Mouse (Mus musculus) urinary bladder, postnatal 14 days (tissue): Measurements from ENCODE around the gene Mthfd1l.
"Not testable (repeated sequence)": the region's sequence is repeated elsewhere in the genome, so short reads cannot be mapped to it uniquely, and the experiment has no call there.

ENCODE experiments used
- DNase-seq: peaks from one replicate; pipeline ENCODE4 v3.0.0; 2021; ENCODE audit warnings: low spot score

Gene Mthfd1l

DNA sequence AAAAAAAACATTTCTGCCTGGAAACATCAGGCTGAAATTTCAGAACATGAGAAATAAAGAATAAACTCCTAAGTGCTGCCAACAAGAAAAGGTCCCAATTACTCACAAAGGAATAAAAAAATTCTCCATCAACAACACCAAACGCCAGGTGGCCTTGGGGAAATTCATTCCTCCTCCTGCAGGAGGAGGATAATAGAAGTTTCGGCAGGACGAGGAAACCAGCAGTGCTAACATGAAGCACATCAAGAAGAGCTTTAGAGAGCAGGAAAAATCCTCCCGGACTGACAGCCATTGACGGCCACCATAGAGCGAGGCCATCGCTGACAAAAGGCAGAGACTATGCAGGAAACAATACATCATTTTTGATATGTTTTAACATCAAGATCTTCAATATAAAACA, 71.5 kb downstream of the Mthfd1l start:
- no peak for DNase-seq

DNA sequence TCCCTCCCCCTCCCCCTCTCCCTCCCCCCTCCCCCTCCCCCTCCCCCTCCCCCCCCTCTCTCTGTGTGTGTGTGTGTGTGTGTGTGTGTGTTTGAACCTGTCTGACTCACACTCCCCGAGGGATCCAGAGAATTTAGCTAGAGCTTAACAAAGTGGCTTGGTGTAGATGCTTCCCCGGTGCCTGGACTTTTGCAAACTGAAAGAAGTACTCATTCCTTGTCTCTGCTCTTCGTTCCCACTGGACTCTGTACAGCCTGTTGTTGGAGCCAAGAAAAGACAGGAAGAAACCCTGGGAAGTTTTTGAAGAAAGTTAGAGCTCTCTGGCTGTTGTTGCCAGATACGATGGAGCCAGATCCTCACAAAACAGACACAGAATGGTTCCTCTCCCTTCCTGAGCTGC, 73.6 kb downstream of the Mthfd1l start:
- DNase-seq: peak; percentile 28

DNA sequence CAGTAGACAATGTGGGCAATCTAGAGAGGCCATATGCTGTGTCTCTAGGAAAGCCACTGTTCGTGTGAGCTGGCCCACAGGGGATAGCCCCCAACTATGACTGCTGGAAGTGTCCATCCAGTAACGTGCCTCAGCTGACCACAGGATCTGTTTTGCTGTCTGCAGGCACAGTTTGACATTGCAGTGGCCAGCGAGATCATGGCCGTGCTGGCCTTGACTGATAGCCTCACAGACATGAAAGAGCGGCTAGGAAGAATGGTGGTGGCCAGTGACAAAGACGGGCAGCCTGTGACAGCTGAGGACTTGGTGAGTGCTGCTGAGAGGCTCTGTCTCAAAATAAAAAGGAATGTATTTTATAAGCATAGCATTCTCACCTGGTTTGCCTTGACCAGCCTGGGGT, 74.7 kb downstream of the Mthfd1l start:
- no peak for DNase-seq

- DNase-seq: no peak
Observed at GRCm38 (mm10) chr10:4050236-4050635, 77.3 kb downstream of the Mthfd1l start.

DNA sequence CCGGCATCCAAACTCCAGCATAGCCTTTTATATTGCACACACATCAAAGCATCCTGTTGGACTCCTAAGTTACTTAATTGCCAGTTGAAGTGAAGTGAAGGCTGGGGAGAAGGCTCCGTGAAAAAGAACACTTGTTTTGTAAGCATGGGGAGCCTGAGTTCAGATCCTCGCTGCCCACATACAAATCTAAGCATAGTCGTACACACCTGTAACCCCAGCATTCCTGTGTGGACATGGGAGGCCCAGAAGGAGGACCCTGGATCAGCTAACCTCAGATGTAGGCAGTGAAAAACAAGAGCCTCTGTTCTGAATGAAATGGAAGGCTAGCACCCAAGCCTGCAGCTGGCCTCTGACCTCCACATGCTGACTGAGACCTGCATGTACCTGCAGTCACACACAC, 79.8 kb downstream of the Mthfd1l start:
- DNase-seq: no peak

DNA sequence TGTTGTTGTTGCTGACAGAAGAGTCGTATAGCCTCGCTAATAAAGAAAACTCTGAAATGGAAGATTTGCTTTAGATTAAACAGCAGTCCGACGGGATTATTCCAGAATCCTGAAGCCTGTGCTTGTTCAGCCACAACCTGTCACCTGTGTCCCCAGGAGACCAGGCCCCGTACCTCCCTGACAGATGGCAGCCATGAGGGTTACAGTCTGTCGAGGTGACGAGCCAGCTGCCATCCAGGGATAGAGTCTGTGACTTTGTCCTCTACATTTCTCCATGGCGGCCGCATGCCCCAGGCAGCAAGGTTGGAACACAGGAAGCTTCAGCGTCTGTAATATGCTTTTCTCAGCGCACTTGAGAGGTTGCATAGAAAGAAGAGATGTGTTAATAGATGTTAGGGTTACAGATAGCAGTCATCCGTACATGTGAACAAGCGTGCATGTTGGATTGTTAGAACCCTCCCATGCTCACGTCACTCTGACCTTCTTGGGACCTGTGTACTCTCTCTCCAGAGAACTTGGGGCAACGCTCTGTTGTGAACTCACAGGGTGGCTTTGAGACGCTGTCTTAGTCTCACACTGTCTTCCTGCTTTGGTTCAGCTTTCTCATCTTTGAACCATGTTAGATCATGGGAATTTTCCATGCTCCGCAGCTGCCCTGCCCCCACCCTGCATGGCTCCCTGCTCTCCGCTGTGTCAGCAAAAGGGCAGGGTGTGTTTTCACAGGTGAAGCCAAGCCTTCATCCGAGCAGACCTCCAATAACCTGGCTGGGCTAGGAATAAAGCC, 80.6 kb downstream of the Mthfd1l start:
- DNase-seq: peak; percentile 22

GRCm38 (mm10) chr10:4054589-4054988, 81.7 kb downstream of the Mthfd1l start:
- no peak for DNase-seq

DNA sequence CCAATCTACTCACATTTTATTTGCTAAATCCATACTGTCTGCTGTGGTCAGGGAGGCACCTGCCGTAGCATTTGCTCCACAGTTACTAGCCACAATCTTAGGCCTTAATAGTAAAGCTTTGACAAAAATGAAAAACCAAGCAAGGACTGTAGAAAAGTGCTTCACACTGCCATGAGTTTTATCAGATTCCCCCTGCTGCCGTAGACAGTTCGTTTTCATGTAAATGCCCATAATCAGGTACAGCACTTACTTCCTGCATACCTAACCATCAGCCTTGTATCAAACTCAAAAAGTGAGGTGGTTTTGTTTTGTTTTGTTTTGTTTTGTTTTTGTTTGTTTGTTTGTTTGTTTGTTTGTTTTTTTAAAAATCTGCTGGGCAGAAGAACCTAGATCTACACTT, 84.5 kb downstream of the Mthfd1l start:
- DNase-seq: no peak

GRCm38 (mm10) chr10:4057832-4058231, 84.9 kb downstream of the Mthfd1l start:
- DNase-seq: no peak

GRCm38 (mm10) chr10:4061071-4061987, 88.4 kb downstream of the Mthfd1l start:
- no peak for DNase-seq

DNA sequence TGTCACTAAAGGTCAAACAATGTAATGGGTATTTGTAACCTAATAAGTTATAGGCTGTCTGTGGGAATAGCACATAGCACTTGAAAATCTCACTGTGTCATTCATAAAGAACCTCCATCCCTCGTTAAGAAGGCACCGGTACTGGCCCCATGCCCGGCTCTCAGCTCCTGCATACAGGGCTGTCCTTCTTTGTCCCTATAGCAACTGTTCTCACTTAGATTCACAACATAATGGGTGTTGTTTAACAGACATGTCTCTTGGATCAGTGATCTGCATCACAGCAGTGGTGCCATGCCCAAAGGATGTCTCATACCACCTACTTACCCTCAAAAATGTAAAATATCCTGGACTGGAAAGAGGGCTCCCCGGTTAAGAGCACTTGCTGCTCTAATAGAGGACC, 90.6 kb downstream of the Mthfd1l start:
- DNase-seq: no peak

DNA sequence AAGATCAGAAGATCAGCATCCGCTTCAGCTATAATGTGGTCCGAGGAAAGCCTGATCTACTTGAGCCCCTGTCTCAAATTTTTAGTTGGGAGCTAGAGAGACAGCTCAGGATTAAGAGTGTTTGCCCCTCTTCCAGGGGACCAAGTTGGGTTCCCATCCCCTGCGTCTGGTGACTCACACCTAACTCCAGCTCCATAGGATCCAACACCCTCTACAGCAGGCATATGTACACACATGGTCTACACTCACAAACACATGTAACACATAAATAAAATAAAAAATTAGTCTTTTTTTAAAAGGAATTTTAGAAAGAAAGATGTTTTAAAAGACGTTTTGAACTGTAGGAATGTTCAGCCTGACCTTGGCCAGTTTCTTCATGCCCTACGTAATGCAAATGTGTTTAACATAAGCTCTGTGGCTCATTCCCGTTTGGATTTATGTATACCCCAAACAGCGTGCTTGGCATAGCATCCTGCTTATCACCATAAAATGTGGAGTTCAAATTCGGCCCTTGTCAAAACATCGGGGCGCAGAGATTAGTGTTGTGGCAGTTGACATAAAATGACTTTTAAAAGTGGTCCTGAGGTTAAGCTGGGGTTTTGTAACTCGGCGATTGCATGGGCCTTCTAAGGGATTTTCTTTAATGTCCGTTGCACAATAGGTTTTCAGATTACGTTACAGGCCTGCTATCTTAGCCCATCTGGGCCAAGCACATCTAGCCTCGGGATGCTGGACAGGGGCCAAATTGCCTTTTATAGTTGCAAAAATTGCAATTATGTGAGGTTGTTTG, 92.6 kb downstream of the Mthfd1l start:
- DNase-seq: peak; percentile 43

DNA sequence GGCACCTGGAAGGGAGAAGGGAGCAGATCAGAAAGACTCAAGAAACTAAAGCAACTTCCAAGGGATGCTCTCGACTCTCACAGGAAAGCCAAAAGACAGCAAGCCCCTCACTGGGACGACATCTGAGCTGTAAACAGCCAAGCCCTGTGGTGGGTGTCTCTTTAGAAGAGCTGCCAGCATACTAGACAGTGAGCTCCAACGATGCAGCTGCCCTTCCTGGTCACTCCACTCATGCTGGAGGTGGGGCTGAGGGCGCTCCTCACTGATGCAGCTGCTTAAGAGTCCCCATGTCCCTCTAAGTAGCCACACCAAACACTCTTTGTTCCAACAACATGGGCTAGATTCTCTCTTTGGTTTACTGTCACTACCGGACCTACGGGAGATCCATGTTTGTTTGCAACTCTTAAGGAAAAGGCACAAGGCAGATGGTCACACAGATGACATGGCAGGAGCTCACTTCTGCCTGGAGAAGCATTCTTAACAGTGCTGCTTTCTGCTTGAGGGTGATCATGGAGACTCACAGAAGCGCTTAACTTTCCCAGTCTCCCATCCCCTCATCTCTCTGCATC, 96.4 kb downstream of the Mthfd1l start:
- no peak for DNase-seq

- no peak for DNase-seq
Observed at GRCm38 (mm10) chr10:4070061-4070460, 97.1 kb downstream of the Mthfd1l start.

DNA sequence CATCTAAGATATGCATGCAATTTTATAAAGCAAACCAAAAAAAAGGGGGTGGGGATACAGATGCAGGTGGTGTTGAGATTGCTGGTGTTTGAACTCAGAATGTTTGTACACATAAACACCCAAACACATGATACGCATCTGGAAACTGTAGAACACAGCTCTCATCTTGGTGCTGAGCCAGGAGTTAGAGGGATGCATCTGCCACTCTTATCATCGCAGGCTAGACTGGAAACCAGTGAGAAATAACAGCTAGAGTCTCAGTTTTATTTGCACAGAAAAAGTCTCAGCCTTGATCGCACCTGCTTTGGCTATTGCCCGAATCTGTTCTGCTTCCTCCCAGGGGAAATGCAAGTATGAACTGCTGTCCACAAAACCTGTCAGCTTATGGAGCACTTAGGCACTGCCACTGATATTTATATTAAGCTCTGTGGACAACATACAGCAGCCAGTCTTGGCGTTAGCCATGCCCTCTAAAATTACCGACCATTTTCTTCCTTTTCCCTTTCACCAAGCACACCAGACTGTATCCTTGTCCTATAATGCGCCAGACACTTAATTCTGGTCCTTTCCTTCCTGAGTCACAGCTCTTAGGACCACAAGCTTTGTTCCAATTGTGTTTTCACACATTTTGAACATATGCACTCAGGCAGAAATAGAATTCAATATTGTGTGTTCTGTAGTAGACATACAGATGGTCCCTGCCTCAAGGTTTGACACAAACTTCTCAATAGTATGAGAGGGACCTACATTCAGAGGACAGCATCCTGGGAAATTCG, 98.3 kb downstream of the Mthfd1l start:
- DNase-seq: no peak

GRCm38 (mm10) chr10:4071845-4072345, 99.0 kb downstream of the Mthfd1l start:
- no peak for DNase-seq

DNA sequence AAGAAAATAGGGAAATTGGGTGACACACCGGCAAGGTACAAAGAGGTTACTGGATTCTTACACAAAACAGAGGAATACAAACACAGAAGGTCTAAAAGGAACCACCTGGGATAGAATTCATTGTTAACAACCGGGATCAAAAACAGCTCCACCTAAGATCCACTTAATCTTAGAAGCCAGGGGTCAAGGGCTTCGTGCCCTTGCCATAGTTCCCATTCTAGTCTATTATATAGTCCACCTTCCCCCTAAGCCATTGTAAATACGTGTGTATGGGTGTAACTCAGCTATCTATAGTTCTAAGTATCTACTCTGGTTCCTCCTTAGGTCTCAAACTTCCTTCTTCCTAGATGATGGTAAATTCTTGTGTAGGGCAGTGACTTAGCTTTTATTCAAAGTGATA, 99.6 kb downstream of the Mthfd1l start:
- DNase-seq: not testable (repeated sequence)

GRCm38 (mm10) chr10:4078220-4078840, 105.4 kb downstream of the Mthfd1l start:
- DNase-seq: no peak

DNA sequence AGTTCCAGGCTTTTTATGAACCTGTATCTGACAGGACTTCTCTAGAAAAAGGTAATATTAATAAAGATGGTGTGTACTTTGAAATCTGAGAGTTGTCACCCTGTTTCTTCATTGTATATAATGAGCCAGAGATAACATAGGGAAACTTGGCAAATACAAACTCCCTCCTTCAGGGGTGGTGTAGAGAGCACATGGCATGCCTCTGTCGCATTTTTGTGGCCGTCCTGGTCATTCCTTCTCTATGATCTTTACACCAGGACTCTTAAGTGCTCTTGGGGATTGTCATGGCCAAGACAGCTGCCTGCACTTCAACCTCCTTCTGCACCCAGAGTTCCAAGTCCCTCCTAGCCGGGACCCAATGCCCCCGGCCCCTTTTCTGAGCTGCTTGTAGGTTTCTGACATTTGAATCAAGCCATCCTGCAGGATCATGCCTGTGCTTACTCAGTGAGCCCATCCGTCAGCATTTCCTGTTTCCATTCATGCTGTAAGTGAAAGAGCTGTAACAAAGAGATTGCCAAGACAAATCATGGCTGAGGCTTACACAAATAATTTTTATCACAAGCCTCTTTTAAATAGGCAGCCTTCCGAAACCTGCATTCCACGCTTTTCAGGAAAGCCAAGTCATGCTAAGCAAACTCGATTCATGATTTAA, 106.2 kb downstream of the Mthfd1l start:
- DNase-seq: peak; percentile 8

- DNase-seq: peak; percentile 68
Observed at GRCm38 (mm10) chr10:4079643-4080244, 106.8 kb downstream of the Mthfd1l start.
